Mouse (Mus musculus): ENCODE measurements around the gene Nutm1. TPM values are rescaled to one million over a fixed set of nuclear protein-coding genes. Genes with fewer than 3 reads are reported as not detected.

The Nutm1 gene
- polyA plus RNA-seq, 1 experiment from 2014 or later: not detected

DNA sequence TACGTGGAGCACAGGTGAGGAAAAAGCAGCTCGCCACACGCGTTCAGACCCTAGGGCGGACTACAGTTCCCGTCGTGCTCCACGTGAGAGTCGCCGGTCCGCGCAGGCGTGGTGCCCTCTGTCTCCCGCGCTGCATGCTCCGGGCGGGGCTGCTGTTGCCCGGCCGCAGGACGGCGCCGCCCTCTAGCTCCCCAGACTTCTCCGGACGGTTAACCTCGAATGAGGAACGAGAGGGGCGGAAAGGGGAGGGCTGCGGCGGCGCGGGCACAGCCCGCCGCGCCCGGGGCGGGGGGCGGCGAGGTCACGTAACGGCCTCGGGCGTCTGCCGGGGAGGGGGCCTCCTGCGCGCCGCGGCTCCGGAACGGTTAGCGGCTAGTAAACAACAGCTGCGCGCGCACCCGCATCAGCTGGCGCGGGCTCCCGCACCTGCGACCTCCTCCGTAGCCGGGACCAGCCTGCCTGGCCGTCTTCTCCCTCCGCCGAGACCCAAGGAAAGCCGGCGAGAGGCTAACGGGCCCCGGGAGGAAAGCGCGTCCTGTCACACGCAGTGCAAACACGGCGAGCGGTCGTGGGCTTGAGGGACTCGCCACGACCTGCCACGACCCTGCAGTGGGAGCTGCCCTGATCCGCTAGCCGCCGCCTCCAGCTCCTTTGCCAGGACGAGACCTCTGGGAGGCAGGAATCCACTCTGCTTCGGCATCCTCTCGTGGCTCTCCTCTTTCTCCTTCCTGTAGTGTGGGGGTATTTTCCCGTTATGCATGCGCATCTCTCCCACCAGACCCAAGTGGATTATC lies 6.6 kb upstream of the Nutm1 start, which contains the start of gene Slc12a6:
Gene Slc12a6, plus strand, starts transcription at position 378 of the 794 bp plus-strand sequence.
- Histone ChIP-seq H3K9ac (replicated peaks; ENCODE audit: low read depth, low read length) (peak within 1 kb of the TSS; percentile 58), H3K4me1 (replicated peaks; ENCODE audit: control insufficient read depth, insufficient read depth, low read length) (peaks cover 37% of the 10 kb centered on the region), H3K27ac (ENCODE audit: low read length) (peak within 1 kb of the TSS; percentile 90), H3K9me3 (ENCODE audit: control insufficient read depth, low read length) (no peaks in the 10 kb centered on the region), H3K4me3 (replicated peaks; ENCODE audit: low read length) (peak within 1 kb of the TSS; percentile 69), H3K27me3 (replicated peaks; ENCODE audit: control insufficient read depth, insufficient read depth, low read length) (no peaks in the 10 kb centered on the region), H3K36me3 (ENCODE audit: control insufficient read depth, insufficient read depth) (no peaks in the 10 kb centered on the region), H3K4me2 (ENCODE audit: low read length) (peak within 1 kb of the TSS; percentile 72)
- ATAC-seq: peak; percentile 93
- WGBS: under 1% methylated on average over 75 of the region's 85 CpGs

DNA sequence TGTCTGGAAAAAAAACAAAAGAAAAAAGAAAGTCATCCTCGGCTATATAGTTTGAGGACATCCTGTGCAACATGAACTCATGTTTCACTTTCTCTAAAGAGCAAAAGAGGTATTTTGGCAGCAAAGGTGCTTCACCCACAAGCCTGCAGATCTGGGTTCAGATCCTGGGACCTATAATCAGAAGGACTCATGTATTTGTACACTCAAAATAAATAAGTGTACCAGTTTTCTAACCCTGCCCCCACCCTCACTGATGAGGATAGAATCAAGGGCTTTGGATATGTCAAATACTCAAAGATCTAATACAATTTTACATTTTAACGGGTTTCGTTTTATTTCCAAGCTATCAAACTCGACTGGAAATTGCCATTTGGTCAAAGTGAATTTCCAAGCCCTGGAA lies 5.3 kb upstream of the Nutm1 start:
- ATAC-seq: no peak
- peaks cover 33% of the 10 kb centered on the region for H3K4me1 ChIP-seq (replicated peaks; ENCODE audit: control insufficient read depth, insufficient read depth, low read length)
- H3K36me3 ChIP-seq (ENCODE audit: control insufficient read depth, insufficient read depth): no peaks in the 10 kb centered on the region
- WGBS: 84% methylated on average over 4 of the region's 4 CpGs
- H3K4me3 ChIP-seq (replicated peaks; ENCODE audit: low read length): no peak overlapping the region
- H3K27me3 ChIP-seq (replicated peaks; ENCODE audit: control insufficient read depth, insufficient read depth, low read length): no peaks in the 10 kb centered on the region
- no peak overlapping the region for H3K27ac ChIP-seq (ENCODE audit: low read length)
- no peaks in the 10 kb centered on the region for H3K9me3 ChIP-seq (ENCODE audit: control insufficient read depth, low read length)
- no peak overlapping the region for H3K9ac ChIP-seq (replicated peaks; ENCODE audit: low read depth, low read length)
- H3K4me2 ChIP-seq (ENCODE audit: low read length): no peak overlapping the region

DNA sequence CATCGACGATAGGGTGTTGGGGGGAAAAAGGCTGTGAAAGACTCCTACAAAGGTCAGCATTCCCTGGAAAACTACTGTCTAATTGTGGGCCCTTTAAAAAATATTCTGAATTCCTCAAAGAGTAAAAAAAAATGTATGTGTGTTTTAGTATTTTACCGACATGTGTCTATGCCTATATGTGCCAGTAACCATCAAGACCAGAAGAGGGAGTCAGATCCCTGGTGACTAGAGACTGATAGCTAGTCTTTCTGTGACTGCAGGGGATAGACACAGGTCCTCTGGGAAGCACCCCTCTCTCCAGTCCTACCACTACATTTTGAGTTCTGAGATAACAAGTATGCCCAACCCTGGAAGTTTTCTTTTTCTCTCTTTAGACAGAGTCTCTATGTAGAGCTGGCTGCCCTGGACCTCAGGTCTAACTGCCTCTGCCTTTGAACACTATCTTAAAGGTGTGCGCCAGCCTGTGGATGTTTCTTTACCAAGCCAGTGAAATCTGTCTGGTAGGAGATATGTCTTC lies 3.7 kb upstream of the Nutm1 start:
- no peak for ATAC-seq
- Histone ChIP-seq H3K4me2 (ENCODE audit: low read length) (peak overlapping the region; percentile 71), H3K9ac (replicated peaks; ENCODE audit: low read depth, low read length) (peak overlapping the region; percentile 65), H3K4me3 (replicated peaks; ENCODE audit: low read length) (peak overlapping the region; percentile 73), H3K9me3 (ENCODE audit: control insufficient read depth, low read length) (no peaks in the 10 kb centered on the region), H3K27ac (ENCODE audit: low read length) (no peak overlapping the region), H3K27me3 (replicated peaks; ENCODE audit: control insufficient read depth, insufficient read depth, low read length) (no peaks in the 10 kb centered on the region), H3K4me1 (replicated peaks; ENCODE audit: control insufficient read depth, insufficient read depth, low read length) (peaks cover 23% of the 10 kb centered on the region), H3K36me3 (ENCODE audit: control insufficient read depth, insufficient read depth) (no peaks in the 10 kb centered on the region)
- 31% methylated on average over 4 of the region's 4 CpGs for WGBS

DNA sequence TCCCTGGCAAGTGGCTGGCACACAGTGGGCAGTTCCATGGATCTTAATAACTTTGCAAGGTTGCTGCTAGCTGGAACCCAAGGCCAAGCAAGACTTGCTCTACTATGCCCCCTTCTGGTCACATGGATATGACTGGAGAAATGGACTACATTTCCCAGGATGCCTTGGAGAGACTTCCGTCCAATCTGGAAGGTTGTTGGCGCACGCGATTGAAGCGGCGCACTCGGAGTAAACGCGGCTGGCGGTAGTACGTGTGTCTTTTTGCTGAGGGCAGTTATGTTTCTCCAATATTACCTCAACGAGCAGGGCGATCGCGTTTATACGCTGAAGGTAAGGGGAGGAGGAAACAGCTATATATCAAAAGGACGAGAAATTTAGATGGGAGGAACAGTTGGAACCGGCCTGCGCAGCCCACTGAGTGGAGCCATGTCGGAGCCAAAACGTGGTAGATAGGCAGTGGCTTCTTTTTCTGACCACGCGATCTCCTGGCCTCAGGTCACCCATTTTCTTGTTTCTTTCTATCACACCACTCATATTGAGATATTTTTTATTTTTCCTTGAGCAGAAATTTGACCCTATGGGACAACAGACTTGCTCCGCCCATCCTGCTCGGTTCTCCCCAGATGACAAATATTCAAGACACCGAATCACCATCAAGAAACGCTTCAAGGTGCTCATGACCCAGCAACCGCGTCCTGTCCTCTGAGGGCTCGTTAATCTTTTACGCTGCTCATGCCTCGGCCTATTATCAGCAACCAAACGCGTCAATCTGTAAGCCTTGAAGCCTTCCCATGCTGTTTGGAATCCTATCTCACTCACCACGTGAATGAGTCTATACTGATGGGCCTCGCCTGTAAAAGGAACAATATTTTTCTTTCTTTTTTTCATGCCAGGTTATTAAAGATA lies 2.9 kb upstream of the Nutm1 start, which contains the start of gene Nop10:
Gene Nop10, plus strand, starts transcription at position 179 of the 906 bp plus-strand sequence.
- Histone ChIP-seq H3K4me1 (replicated peaks; ENCODE audit: control insufficient read depth, insufficient read depth, low read length) (peaks cover 17% of the 10 kb centered on the region), H3K4me3 (replicated peaks; ENCODE audit: low read length) (peak within 1 kb of the TSS; percentile 73), H3K4me2 (ENCODE audit: low read length) (peak within 1 kb of the TSS; percentile 71), H3K27me3 (replicated peaks; ENCODE audit: control insufficient read depth, insufficient read depth, low read length) (no peaks in the 10 kb centered on the region), H3K9me3 (ENCODE audit: control insufficient read depth, low read length) (no peaks in the 10 kb centered on the region), H3K9ac (replicated peaks; ENCODE audit: low read depth, low read length) (peak within 1 kb of the TSS; percentile 65), H3K36me3 (ENCODE audit: control insufficient read depth, insufficient read depth) (no peaks in the 10 kb centered on the region), H3K27ac (ENCODE audit: low read length) (peak within 1 kb of the TSS; percentile 57)
- ATAC-seq: peak; percentile 66
- 0% methylated on average over 36 of the region's 36 CpGs for WGBS

DNA sequence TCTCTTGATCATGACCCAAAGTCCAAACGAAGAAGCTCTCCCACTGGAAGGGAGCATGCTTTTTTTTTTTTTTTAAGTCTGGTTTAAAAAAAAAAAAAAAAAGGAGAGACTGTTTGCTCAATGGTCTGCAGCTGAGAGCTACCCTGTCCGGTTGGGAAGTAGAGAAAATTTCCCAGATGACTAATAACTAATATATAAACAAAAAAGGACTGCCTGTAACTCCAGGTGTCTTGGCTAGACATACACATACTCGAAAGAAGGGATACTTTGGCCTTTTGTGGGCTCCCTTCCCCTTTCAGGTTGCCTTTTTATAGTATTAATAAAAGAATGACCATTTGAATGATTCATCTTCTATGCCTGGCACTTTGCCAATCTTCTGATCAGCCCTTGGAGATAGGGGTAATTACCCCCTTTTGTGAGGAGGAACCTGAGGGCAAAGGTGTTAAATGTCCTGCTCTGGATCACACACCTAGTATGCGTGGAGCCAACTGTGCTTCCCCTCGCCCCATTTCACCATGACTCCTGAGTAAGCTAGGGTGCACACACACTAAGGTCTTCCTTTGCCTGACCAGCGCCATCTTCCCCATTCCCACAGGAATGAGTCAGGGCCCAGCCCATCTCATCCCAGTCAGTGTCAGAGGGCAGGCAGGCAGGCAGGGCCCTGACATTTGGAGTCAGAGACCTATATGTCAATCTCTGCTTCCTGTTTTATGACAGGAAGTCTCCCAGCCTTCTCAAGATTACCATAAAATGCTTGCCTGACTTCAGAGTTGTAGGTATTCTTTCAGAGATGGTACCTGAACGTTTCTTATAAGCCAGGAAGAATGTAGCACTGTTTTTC lies 4.2 kb downstream of the Nutm1 start:
- H3K4me3 ChIP-seq (replicated peaks; ENCODE audit: low read length): no peak overlapping the region
- no peaks in the 10 kb centered on the region for H3K36me3 ChIP-seq (ENCODE audit: control insufficient read depth, insufficient read depth)
- ATAC-seq: no peak
- no peaks in the 10 kb centered on the region for H3K27me3 ChIP-seq (replicated peaks; ENCODE audit: control insufficient read depth, insufficient read depth, low read length)
- H3K9ac ChIP-seq (replicated peaks; ENCODE audit: low read depth, low read length): no peak overlapping the region
- H3K4me1 ChIP-seq (replicated peaks; ENCODE audit: control insufficient read depth, insufficient read depth, low read length): no peaks in the 10 kb centered on the region
- H3K27ac ChIP-seq (ENCODE audit: low read length): no peak overlapping the region
- no peaks in the 10 kb centered on the region for H3K9me3 ChIP-seq (ENCODE audit: control insufficient read depth, low read length)
- H3K4me2 ChIP-seq (ENCODE audit: low read length): no peak overlapping the region
- 68% methylated on average over 7 of the region's 7 CpGs for whole genome bisulfite sequencing

DNA sequence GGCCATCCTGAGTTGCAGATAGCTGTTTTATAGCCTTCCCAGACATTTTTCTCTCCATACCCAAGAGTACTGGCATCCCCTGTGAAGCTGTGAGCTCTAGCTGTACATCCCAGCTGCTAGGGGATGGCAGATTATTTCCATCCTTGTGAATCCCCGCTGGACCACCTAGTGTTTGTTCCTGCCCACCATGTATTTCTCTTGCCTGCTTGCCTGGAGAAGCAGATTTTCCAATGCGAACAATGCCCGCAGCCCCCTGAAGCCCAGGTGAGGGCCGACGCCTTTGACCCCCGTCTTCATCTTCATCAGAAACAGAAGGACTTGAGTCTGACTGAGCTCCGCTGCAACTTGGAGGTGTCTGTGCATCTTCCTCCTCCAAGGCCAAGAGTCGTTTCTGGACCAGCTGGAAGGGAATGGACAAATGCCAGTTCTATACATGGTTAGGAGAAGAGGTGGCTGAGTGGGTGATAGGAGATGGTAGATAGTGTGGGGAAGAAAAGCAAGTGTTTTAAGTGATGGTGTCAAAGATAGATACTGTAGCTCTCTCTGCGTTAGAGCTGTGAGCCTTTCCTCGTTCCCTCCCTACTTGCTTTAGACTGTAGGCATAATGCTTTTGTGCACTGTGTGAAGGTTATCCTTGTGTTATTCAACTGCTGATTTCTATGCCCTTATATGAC lies 9.2 kb downstream of the Nutm1 start:
- H3K4me2 ChIP-seq (ENCODE audit: low read length): no peak overlapping the region
- H3K9me3 ChIP-seq (ENCODE audit: control insufficient read depth, low read length): no peaks in the 10 kb centered on the region
- H3K9ac ChIP-seq (replicated peaks; ENCODE audit: low read depth, low read length): no peak overlapping the region
- H3K36me3 ChIP-seq (ENCODE audit: control insufficient read depth, insufficient read depth): no peaks in the 10 kb centered on the region
- H3K27me3 ChIP-seq (replicated peaks; ENCODE audit: control insufficient read depth, insufficient read depth, low read length): no peaks in the 10 kb centered on the region
- H3K27ac ChIP-seq (ENCODE audit: low read length): no peak overlapping the region
- H3K4me3 ChIP-seq (replicated peaks; ENCODE audit: low read length): no peak overlapping the region
- no peaks in the 10 kb centered on the region for H3K4me1 ChIP-seq (replicated peaks; ENCODE audit: control insufficient read depth, insufficient read depth, low read length)
- no peak for ATAC-seq
- 92% methylated on average over 10 of the region's 10 CpGs for WGBS

DNA sequence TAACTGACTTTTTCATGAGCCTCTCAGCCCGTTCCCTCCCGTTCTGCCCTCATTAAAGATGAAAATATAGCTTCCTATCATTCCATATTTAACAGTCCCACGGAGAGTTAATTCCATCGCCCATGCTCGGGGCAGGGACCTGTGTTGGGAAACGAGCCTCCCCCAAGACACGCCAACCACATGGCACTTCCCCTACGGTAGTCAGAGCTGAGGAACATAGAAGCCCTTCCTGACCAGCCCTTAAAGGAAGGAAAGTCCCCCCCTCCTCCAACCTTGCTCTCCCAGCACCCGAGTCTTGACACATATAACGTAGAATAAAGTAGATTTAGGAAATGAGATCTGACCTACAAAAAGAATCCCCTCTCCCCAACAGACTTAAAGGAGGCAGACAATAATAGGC lies 11.8 kb downstream of the Nutm1 start:
- no peaks in the 10 kb centered on the region for H3K4me1 ChIP-seq (replicated peaks; ENCODE audit: control insufficient read depth, insufficient read depth, low read length)
- H3K27me3 ChIP-seq (replicated peaks; ENCODE audit: control insufficient read depth, insufficient read depth, low read length): no peaks in the 10 kb centered on the region
- no peaks in the 10 kb centered on the region for H3K9me3 ChIP-seq (ENCODE audit: control insufficient read depth, low read length)
- H3K36me3 ChIP-seq (ENCODE audit: control insufficient read depth, insufficient read depth): peaks cover 3% of the 10 kb centered on the region; the same call in 1 of the 2 replicates
- 90% methylated on average over 10 of the region's 10 CpGs for WGBS
- no peak overlapping the region for H3K27ac ChIP-seq (ENCODE audit: low read length)
- ATAC-seq: no peak
- H3K4me3 ChIP-seq (replicated peaks; ENCODE audit: low read length): no peak overlapping the region
- no peak overlapping the region for H3K4me2 ChIP-seq (ENCODE audit: low read length)
- no peak overlapping the region for H3K9ac ChIP-seq (replicated peaks; ENCODE audit: low read depth, low read length)

DNA sequence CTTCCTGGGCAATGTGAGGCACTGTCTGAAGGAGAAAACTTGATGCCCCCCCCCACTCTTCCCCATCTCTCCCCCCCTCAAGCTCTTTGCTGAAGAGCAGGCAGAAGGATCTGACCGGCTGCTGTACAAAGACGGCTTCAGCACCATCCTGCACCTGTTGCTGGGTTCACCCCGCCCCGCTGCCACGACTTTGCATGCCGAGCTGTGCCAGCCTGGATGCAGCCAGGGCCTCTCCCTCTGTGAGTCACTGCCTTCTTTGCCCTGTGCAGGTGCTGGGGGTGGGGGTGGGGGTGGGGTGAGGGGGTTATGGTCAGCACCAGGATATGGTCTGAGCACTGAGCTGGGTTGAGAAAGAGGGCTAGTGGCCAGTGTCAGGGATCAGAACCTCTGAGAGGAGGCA lies 12.9 kb downstream of the Nutm1 start:
- Histone ChIP-seq H3K9ac (replicated peaks; ENCODE audit: low read depth, low read length) (no peak overlapping the region), H3K36me3 (ENCODE audit: control insufficient read depth, insufficient read depth) (peaks cover 3% of the 10 kb centered on the region; the same call in 1 of the 2 replicates), H3K9me3 (ENCODE audit: control insufficient read depth, low read length) (no peaks in the 10 kb centered on the region), H3K4me2 (ENCODE audit: low read length) (no peak overlapping the region), H3K4me1 (replicated peaks; ENCODE audit: control insufficient read depth, insufficient read depth, low read length) (no peaks in the 10 kb centered on the region), H3K27me3 (replicated peaks; ENCODE audit: control insufficient read depth, insufficient read depth, low read length) (no peaks in the 10 kb centered on the region), H3K27ac (ENCODE audit: low read length) (no peak overlapping the region), H3K4me3 (replicated peaks; ENCODE audit: low read length) (no peak overlapping the region)
- WGBS: 98% methylated on average over 6 of the region's 6 CpGs
- ATAC-seq: no peak

All from forebrain, embryonic 16.5 days (tissue).